Mouse (Mus musculus): ENCODE results near the gene Cacna1b. TPM values are rescaled to one million over a fixed set of nuclear protein-coding genes. Genes with fewer than 3 reads are reported as not detected.

Gene Cacna1b
- polyA plus RNA-seq, 1 experiment from 2014 or later: 3.3 TPM

DNA sequence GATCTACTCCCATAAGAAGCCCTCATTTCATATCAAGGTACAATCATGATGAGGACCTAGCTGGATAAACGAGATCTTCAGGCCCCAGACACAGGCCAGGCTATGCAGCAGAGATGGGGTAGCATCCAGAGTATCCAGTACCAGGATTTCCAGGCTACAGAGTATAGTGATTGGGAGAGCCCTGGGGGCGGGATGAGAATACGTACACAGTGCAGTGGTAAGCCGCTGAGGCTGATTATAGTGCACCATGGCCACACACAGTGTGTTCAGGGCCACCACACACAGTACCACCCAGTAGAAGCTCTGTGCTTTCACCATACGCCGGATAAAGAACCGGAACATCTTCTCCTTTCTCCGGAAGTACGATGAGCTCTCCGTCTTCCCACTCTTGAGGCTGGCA lies 57.0 kb downstream of the Cacna1b start:
- WGBS: 87% methylated on average over 10 of the region's 10 CpGs
- H3K36me3 ChIP-seq: peaks cover 9% of the 10 kb centered on the region; the same call in 1 of the 2 replicates
- no peaks in the 10 kb centered on the region for H3K27me3 ChIP-seq (ENCODE audit: insufficient read depth, poor library complexity, severe bottlenecking)
- DNase-seq (ENCODE audit: low spot score): no peak
- H3K9me3 ChIP-seq: 0 out of 2 replicates have a peak, but pooled peaks cover 7% of the 10 kb centered on the region
- H3K27ac ChIP-seq: no peak overlapping the region
- no peaks in the 10 kb centered on the region for H3K4me1 ChIP-seq (replicated peaks)
- H3K4me3 ChIP-seq: no peak overlapping the region

DNA sequence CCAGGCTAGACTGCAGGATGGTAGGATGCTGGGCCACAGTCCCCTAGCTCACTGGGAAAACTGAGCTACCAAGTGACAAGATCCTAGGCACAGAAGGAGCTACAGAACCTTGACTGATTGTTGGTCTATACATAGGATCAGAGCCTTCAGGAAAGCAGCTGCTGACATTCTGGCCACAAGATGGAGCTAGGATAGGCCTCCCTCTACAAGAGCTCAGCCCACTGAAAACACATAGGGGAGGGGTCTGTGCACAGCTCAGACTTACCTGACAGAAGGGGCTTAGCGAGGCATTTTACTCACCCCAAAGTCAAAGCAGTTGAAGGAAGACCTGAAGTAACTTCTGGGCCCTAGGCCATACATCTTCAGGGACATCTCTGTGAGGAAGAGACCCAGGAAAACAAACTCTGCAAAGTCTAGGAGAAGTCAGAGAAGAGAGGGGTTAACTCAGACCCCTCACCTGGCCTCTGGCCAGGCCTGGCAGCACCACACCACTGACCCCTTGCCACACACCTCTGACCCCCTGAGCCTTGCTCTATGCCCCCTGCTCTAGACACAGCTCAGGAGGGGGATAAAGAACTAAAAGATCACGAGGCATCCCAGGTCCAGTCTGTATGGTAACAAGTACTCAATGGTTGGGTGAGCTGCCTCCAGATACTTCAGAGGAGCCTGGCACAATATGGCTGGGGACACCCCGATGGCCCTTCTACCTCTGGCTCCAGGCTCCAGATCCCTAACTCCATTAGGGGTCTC lies 60.6 kb downstream of the Cacna1b start:
- Histone ChIP-seq H3K27me3 (ENCODE audit: insufficient read depth, poor library complexity, severe bottlenecking) (no peaks in the 10 kb centered on the region), H3K9me3 (no peaks in the 10 kb centered on the region), H3K4me3 (no peak overlapping the region), H3K36me3 (peaks cover 20% of the 10 kb centered on the region; the same call in 1 of the 2 replicates), H3K27ac (no peak overlapping the region), H3K4me1 (replicated peaks) (peaks cover 7% of the 10 kb centered on the region; the same call in 1 of the 2 replicates)
- DNase-seq (ENCODE audit: low spot score): no peak
- 80% methylated on average over 3 of the region's 3 CpGs for whole genome bisulfite sequencing

DNA sequence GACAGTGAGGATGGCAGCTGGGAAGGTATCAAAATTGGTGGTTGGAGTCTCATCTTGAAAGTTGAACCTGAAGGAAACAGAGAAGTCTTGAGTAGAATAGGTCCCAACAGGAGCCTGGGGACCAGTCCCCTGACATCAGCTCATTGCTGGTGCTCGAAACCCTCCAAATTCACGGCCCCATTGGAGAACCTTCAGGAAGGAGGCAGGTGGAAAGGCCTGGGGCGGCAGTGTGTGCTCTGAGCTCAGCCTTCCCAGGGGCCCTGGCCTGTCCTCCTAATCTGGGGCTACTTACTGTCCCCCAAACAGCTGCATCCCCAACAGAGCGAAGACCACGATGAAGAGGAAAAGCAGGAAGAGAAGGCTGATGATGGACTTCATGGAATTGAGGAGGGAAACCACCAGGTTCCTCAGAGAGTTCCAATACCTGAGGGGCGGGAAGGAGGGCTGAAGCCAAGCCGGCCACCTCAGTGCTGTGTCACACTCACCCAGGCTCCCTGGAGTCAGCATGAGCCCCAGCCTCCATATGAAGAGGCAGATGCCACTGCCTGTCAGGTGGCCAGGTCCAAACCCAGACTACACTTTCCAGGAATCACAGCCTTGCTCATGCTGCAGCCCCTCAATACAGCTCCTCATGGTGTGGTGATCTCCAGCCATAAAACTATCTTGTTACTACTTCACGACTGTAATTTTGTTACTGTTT lies 65.5 kb downstream of the Cacna1b start:
- 87% methylated on average over 8 of the region's 8 CpGs for WGBS
- H3K27me3 ChIP-seq (ENCODE audit: insufficient read depth, poor library complexity, severe bottlenecking): no peaks in the 10 kb centered on the region
- no peak overlapping the region for H3K27ac ChIP-seq

DNA sequence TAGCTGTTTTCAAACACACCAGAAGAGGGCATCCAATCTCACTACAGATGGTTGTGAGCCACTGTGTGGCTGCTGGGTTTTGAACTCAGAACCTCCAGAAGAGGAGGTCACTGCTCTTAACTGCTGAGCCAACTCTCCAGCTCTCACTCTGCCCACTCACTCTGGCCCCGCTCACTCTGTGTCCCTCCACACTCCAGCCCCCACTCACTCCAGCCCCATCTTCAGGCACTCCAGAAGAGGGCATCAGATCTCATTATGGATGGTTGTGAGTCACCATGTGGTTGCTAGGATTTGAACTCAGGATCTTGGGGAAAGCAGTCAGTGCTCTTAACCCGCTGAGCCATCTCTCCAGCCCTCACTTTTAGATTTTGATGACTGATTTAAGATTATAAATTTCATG lies 70.6 kb downstream of the Cacna1b start:
- Histone ChIP-seq H3K9me3 (no peaks in the 10 kb centered on the region), H3K4me1 (replicated peaks) (no peaks in the 10 kb centered on the region), H3K36me3 (peaks cover 14% of the 10 kb centered on the region), H3K27ac (no peak overlapping the region), H3K27me3 (ENCODE audit: insufficient read depth, poor library complexity, severe bottlenecking) (no peaks in the 10 kb centered on the region), H3K4me3 (no peak overlapping the region)
- WGBS: 94% methylated on average over 2 of the region's 2 CpGs
- DNase-seq (ENCODE audit: low spot score): no peak

More for the DNA sequence above, 65.5 kb downstream of the Cacna1b start:
- Histone ChIP-seq H3K4me3 (no peak overlapping the region), H3K4me1 (replicated peaks) (peaks cover 7% of the 10 kb centered on the region; the same call in 1 of the 2 replicates), H3K9me3 (no peaks in the 10 kb centered on the region), H3K36me3 (peaks cover 16% of the 10 kb centered on the region; the same call in 1 of the 2 replicates)
- no peak for DNase-seq (ENCODE audit: low spot score)

DNA sequence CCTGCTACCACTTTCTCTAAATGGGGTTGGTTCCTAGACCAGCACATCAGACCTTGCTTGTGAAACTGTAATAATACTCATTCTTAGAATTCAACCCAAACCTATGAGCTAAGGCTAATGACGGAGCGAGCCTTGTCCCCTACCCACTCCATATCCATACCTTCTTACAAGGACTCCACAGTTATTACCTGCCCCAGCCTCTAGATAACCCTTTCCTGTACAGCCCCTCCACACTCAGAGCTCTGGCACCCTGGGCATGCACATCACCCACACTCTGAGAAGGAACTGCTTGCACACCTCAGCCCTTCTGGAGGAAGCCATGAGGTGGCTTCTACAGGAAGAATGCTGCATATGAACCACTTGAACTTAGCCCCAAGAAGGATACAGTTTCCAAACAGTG lies 72.6 kb downstream of the Cacna1b start:
- Histone ChIP-seq H3K4me3 (no peak overlapping the region), H3K27me3 (ENCODE audit: insufficient read depth, poor library complexity, severe bottlenecking) (no peaks in the 10 kb centered on the region), H3K27ac (no peak overlapping the region), H3K9me3 (no peaks in the 10 kb centered on the region), H3K36me3 (peaks cover 12% of the 10 kb centered on the region), H3K4me1 (replicated peaks) (no peaks in the 10 kb centered on the region)
- DNase-seq (ENCODE audit: low spot score): no peak
- WGBS: 96% methylated on average over 2 of the region's 2 CpGs

DNA sequence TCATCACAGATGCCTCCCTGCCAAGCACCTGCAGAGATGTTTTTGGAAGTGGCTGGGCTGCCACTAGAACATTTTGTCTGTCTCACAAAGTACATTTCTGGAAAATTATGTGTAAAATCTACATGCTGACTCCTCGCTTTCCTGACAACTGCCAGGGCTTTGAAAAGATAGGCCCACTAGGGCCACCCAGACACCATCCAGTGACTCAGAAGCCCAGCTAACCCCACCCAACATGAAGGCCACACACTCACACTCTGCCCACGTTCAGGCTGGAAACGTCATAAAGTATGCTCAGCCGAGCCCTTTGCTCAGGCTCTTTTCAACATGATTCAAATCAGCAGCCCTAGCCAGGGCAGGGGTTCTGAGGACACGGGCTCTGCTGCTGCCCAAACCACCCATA lies 77.6 kb downstream of the Cacna1b start:
- Histone ChIP-seq H3K9me3 (no peaks in the 10 kb centered on the region), H3K4me1 (replicated peaks) (no peaks in the 10 kb centered on the region), H3K27ac (no peak overlapping the region), H3K36me3 (peaks cover 12% of the 10 kb centered on the region), H3K27me3 (ENCODE audit: insufficient read depth, poor library complexity, severe bottlenecking) (peaks cover 5% of the 10 kb centered on the region), H3K4me3 (no peak overlapping the region)
- WGBS: 90% methylated on average over 5 of the region's 5 CpGs
- no peak for DNase-seq (ENCODE audit: low spot score)

DNA sequence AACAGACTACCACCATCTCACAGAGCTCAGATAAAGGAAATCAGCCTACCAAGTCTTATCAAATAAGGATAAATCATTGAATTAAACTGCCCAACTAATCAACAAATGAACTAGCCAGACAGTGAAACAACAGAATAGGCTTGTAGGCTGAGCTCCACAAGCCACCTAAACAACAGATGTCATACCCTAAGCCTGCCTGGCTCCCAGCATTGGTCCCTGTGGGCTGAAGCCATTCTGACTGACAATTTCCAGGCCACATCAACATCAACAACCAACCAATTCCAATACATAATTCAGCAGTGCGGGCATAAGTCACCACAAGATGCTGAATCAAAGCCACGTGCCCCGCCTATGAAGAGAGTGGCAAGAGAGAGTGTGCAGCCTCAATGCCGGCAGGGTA lies 78.2 kb downstream of the Cacna1b start:
- H3K4me3 ChIP-seq: no peak overlapping the region
- H3K9me3 ChIP-seq: no peaks in the 10 kb centered on the region
- no peaks in the 10 kb centered on the region for H3K4me1 ChIP-seq (replicated peaks)
- WGBS: 92% methylated on average over 4 of the region's 4 CpGs
- no peak overlapping the region for H3K27ac ChIP-seq
- DNase-seq (ENCODE audit: low spot score): no peak
- peaks cover 12% of the 10 kb centered on the region for H3K36me3 ChIP-seq
- peaks cover 11% of the 10 kb centered on the region for H3K27me3 ChIP-seq (ENCODE audit: insufficient read depth, poor library complexity, severe bottlenecking)

DNA sequence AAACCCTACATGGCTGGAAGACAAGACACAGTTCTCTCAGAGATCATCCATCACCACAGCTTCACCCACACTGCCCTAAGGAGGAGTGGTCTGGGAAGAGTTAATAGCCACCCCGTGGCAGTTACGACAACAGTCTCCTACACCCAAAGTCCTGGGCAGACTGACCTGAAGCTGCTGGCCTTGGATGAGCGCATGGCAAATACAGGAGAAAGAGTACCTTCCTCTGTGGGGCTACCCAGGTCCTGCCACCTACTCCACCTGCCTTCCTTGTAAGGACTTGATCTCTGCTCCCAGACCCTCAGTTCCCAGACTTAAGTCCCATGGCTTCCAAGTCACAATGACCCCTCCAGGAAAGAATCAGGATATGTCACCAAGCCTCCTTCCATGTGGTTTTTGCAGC lies 79.7 kb downstream of the Cacna1b start:
- Histone ChIP-seq H3K36me3 (peaks cover 6% of the 10 kb centered on the region; the same call in 1 of the 2 replicates), H3K27ac (no peak overlapping the region), H3K27me3 (ENCODE audit: insufficient read depth, poor library complexity, severe bottlenecking) (peaks cover 26% of the 10 kb centered on the region), H3K4me1 (replicated peaks) (peaks cover 12% of the 10 kb centered on the region), H3K4me3 (no peak overlapping the region), H3K9me3 (no peaks in the 10 kb centered on the region)
- DNase-seq (ENCODE audit: low spot score): no peak
- 84% methylated on average over 3 of the region's 3 CpGs for WGBS

DNA sequence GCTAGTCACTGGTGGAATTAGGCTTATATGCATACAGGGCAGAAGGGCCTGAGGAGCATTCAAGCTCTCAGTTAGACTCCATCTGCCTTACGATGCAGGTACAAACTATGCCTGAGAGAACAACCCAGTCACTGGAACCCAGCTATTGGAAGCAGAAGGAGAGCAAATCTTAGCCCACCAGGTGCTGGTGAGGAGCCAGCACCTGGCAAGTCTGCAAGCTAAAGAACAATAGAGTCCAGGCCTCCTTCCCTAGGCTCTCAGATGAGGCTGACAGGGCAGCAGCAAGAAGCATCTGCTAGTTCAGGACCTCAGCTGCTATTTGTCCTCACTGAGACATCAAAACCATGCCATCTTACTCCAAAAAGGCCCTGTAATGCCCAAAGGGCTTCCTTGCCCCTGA lies 82.2 kb downstream of the Cacna1b start:
- Histone ChIP-seq H3K4me1 (replicated peaks) (peaks cover 12% of the 10 kb centered on the region), H3K27ac (no peak overlapping the region), H3K4me3 (no peak overlapping the region), H3K27me3 (ENCODE audit: insufficient read depth, poor library complexity, severe bottlenecking) (peaks cover 29% of the 10 kb centered on the region), H3K36me3 (peaks cover 3% of the 10 kb centered on the region; the same call in 1 of the 2 replicates), H3K9me3 (no peaks in the 10 kb centered on the region)
- 91% methylated on average over 1 of the region's 1 CpGs for WGBS
- DNase-seq (ENCODE audit: low spot score): no peak

DNA sequence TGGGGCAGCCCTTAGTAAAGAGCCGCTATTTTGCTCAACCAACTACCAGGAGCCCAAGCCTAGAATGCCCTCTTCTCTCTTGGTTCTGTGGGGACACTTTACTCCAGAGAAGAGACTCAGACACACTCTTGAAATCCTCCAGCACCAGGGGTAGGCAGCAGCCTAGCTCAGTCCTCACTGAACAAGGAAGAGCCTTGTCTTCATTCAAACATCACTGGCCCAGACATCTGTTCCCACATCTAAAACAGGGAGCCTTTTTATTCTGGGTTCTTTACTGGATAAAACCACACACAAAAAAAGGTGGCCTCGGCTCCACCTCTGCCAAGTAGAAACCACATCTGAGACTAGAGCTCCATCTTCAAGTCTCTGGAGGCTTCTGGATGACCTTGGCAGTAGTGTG lies 82.8 kb downstream of the Cacna1b start:
- peaks cover 12% of the 10 kb centered on the region for H3K4me1 ChIP-seq (replicated peaks)
- no peak for DNase-seq (ENCODE audit: low spot score)
- 90% methylated on average over 2 of the region's 2 CpGs for WGBS
- H3K27me3 ChIP-seq (ENCODE audit: insufficient read depth, poor library complexity, severe bottlenecking): peaks cover 29% of the 10 kb centered on the region
- H3K27ac ChIP-seq: no peak overlapping the region
- H3K36me3 ChIP-seq: no peaks in the 10 kb centered on the region; the same call in 1 of the 2 replicates
- no peak overlapping the region for H3K4me3 ChIP-seq
- no peaks in the 10 kb centered on the region for H3K9me3 ChIP-seq

DNA sequence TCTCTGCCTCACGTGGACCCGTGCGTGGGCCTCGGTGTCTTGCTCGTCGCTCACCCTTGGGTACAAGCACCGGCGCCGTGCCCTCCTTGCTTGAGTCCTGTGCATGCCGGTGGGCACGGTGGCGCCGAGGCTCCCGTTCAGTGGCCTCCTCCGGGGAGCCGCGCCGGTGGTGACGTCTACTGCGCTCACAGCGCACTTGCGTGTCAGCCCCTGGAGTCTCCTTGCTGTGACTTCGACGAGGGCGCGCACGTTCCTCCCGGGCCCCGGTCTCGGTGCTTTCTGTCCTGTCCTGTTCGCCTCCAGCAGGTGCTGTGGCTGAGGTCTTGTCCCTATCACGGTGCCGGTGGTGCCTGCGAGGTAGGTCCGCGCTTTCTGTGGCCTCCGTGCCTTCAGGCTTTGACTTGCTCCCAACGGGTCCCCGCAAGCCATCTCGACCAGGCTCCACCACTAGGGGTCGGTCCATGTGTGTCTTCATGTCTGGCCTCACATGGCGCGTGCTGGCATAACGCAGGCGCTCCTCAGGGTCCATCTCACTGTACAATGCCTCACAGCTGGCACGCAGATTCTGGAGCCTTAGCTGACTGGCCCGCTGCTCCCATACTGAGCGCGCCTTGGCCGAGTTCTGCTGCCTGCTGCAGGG lies 83.8 kb downstream of the Cacna1b start:
- Histone ChIP-seq H3K4me1 (replicated peaks) (peaks cover 12% of the 10 kb centered on the region), H3K36me3 (no peaks in the 10 kb centered on the region; the same call in 1 of the 2 replicates), H3K27me3 (ENCODE audit: insufficient read depth, poor library complexity, severe bottlenecking) (peaks cover 29% of the 10 kb centered on the region), H3K4me3 (peak overlapping the region; percentile 43), H3K27ac (peak overlapping the region; percentile 0; the same call in 1 of the 2 replicates), H3K9me3 (no peaks in the 10 kb centered on the region)
- peak; percentile 71 for DNase-seq (ENCODE audit: low spot score)
- 29% methylated on average over 50 of the region's 50 CpGs for whole genome bisulfite sequencing

DNA sequence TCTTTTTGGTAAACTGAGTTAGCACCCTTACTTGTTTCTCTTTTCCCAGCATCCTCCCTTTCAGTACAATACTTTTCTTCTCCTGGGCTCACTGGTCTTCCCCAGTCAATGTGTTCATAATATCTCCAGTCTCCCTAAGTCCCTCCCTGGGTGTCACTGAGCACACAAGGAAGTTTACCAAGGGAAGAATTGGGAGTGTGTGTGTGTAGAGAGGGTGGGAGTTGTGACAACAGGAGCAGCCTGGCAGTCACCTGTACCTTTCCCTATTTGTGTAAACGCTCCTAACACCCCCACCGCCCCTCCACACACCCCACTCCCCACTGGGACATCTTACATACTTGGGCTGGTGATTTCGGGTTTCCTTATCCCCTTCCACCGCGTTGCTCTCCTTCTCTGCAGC lies 84.4 kb downstream of the Cacna1b start:
- Histone ChIP-seq H3K36me3 (no peaks in the 10 kb centered on the region; the same call in 1 of the 2 replicates), H3K9me3 (no peaks in the 10 kb centered on the region), H3K27ac (0 out of 2 replicates have a peak overlapping the region, but pooled peaks have one; percentile 0), H3K27me3 (ENCODE audit: insufficient read depth, poor library complexity, severe bottlenecking) (peaks cover 29% of the 10 kb centered on the region), H3K4me1 (replicated peaks) (peaks cover 12% of the 10 kb centered on the region), H3K4me3 (peak overlapping the region; percentile 43; the same call in 1 of the 2 replicates)
- DNase-seq (ENCODE audit: low spot score): no peak
- WGBS: 79% methylated on average over 5 of the region's 5 CpGs
